Mouse (Mus musculus) MEL (cell line): ENCODE measurements around the gene Zfp689. TPM values are rescaled to one million over a fixed set of nuclear protein-coding genes. Genes with fewer than 3 reads are reported as not detected.

Experiments
- DNase-seq: peaks from one replicate; pipeline ENCODE4 v3.0.0; 2011; ENCODE audit warnings: low read depth, low spot score
- H3K27ac ChIP-seq: 2 replicates; pipeline ENCODE4 v1.5.1; 2012; ENCODE audit warnings: low read depth, mild to moderate bottlenecking, control low read depth, low read length, moderate library complexity; ENCODE audit not compliant: control insufficient read depth
- H3K27me3 ChIP-seq, 2 experiments: fragments of 150-350 bp in 1 of 2; sonication (generic) in 1 of 2; 2 replicates each; pipeline ENCODE4 v1.6.1; 2012; ENCODE audit warnings: low read length in 2 of 2, mild to moderate bottlenecking in 2 of 2, improper control_type of control experiment in 1 of 2, moderate library complexity in 1 of 2; ENCODE audit not compliant: insufficient read depth in 2 of 2, control insufficient read depth in 1 of 2
- H3K36me3 ChIP-seq, 2 experiments: 2 replicates each; pipeline ENCODE4 v1.6.1; 2012 to 2014; ENCODE audit warnings: low read length in 2 of 2, improper control_type of control experiment in 1 of 2, inconsistent platforms in 1 of 2, mild to moderate bottlenecking in 1 of 2; ENCODE audit not compliant: insufficient read depth in 2 of 2, control insufficient read depth in 1 of 2
- H3K4me1 ChIP-seq, 2 experiments: fragments of 150-350 bp in 1 of 2; sonication (generic) in 1 of 2; 2 replicates each; pipeline ENCODE4 v1.6.1; 2012; ENCODE audit warnings: low read length in 2 of 2, improper control_type of control experiment in 1 of 2, mild to moderate bottlenecking in 1 of 2; ENCODE audit not compliant: insufficient read depth in 2 of 2, control insufficient read depth in 1 of 2
- H3K4me3 ChIP-seq, 2 experiments: fragments of 150-350 bp in 1 of 2; sonication (generic) in 1 of 2; 2 replicates each; pipeline ENCODE4 v1.5.1; 2012; ENCODE audit warnings: low read depth in 2 of 2, low read length in 2 of 2, mild to moderate bottlenecking in 2 of 2, moderate library complexity in 2 of 2, control low read depth in 1 of 2, improper control_type of control experiment in 1 of 2; ENCODE audit not compliant: control insufficient read depth in 1 of 2, insufficient read depth in 1 of 2
- H3K79me2 ChIP-seq: 2 replicates; pipeline ENCODE4 v1.6.1; 2012; ENCODE audit warnings: mild to moderate bottlenecking, low read length, moderate library complexity; ENCODE audit not compliant: control insufficient read depth, poor library complexity, insufficient read depth
- H3K9ac ChIP-seq: 2 replicates; pipeline ENCODE4 v1.6.1; 2012; ENCODE audit warnings: low read depth, mild to moderate bottlenecking, control low read depth, low read length, moderate library complexity; ENCODE audit not compliant: control insufficient read depth, poor library complexity, severe bottlenecking
- H3K9me3 ChIP-seq: fragments of 150-350 bp; sonication (generic); replicated peaks from 2 replicates; pipeline ENCODE4 v1.6.1; 2012; ENCODE audit warnings: mild to moderate bottlenecking, low read length, improper control_type of control experiment, moderate library complexity; ENCODE audit not compliant: insufficient read depth
- BHLHE40 ChIP-seq: IDR thresholded peaks from 2 replicates; pipeline ENCODE4 v1.6.1; 2012; ENCODE audit warnings: low read depth, mild to moderate bottlenecking, inconsistent platforms, low read length, improper control_type of control experiment, borderline replicate concordance
- CHD1 ChIP-seq: IDR thresholded peaks from 2 replicates; pipeline ENCODE4 v1.6.1; 2012; ENCODE audit warnings: low read depth, mild to moderate bottlenecking, inconsistent platforms, low read length, improper control_type of control experiment
- CHD2 ChIP-seq: IDR thresholded peaks from 2 replicates; pipeline ENCODE4 v1.6.1; 2011; ENCODE audit warnings: low read length, improper control_type of control experiment
- CTCF ChIP-seq, 3 experiments: IDR thresholded peaks in 2 of 3; conservative IDR thresholded peaks in 1 of 3; 2 replicates each; pipeline ENCODE4 v1.5.1; 2011 to 2012; ENCODE audit warnings: low read length in 3 of 3, low read depth in 2 of 3, mild to moderate bottlenecking in 2 of 3, improper control_type of control experiment in 1 of 3, inconsistent platforms in 1 of 3, mixed read lengths in 1 of 3, moderate library complexity in 1 of 3; ENCODE audit not compliant: control insufficient read depth in 1 of 3, insufficient read depth in 1 of 3, poor library complexity in 1 of 3, severe bottlenecking in 1 of 3
- E2F4 ChIP-seq: IDR thresholded peaks from 2 replicates; pipeline ENCODE4 v1.6.1; 2011; ENCODE audit warnings: low read depth, low read length, improper control_type of control experiment, borderline replicate concordance
- ELF1 ChIP-seq: IDR thresholded peaks from 2 replicates; pipeline ENCODE4 v1.6.1; 2014; ENCODE audit warnings: low read depth, mild to moderate bottlenecking, inconsistent platforms, low read length, improper control_type of control experiment, moderate library complexity
- EP300 ChIP-seq, 2 experiments: IDR thresholded peaks; 2 replicates each; pipeline ENCODE4 v1.6.1; 2011; ENCODE audit warnings: improper control_type of control experiment in 2 of 2, low read length in 2 of 2, low read depth in 1 of 2, mild to moderate bottlenecking in 1 of 2
- ETS1 ChIP-seq: IDR thresholded peaks from 2 replicates; pipeline ENCODE4 v1.6.1; 2012; ENCODE audit warnings: low read depth, mild to moderate bottlenecking, inconsistent platforms, low read length, improper control_type of control experiment, moderate library complexity
- GABPA ChIP-seq: IDR thresholded peaks from 2 replicates; pipeline ENCODE4 v1.6.1; 2012; ENCODE audit warnings: low read depth, mild to moderate bottlenecking, inconsistent platforms, low read length, improper control_type of control experiment, moderate library complexity
- HCFC1 ChIP-seq: IDR thresholded peaks from 2 replicates; pipeline ENCODE4 v1.6.1; 2012; ENCODE audit warnings: low read depth, mild to moderate bottlenecking, inconsistent platforms, low read length, improper control_type of control experiment, moderate library complexity
- KAT2A ChIP-seq: conservative IDR thresholded peaks from 2 replicates; pipeline ENCODE4 v1.6.1; 2012; ENCODE audit warnings: low read depth, low read length, improper control_type of control experiment, inconsistent platforms
- MEF2A ChIP-seq: IDR thresholded peaks from 2 replicates; pipeline ENCODE4 v1.6.1; 2014; ENCODE audit warnings: low read depth, mild to moderate bottlenecking, inconsistent platforms, low read length, improper control_type of control experiment; ENCODE audit not compliant: poor library complexity, insufficient replicate concordance, severe bottlenecking; ENCODE audit errors: extremely low read depth
- MYB ChIP-seq: IDR thresholded peaks from 2 replicates; pipeline ENCODE4 v1.6.1; 2011; ENCODE audit warnings: mild to moderate bottlenecking, low read depth, low read length, improper control_type of control experiment
- NELFE ChIP-seq: IDR thresholded peaks from 2 replicates; pipeline ENCODE4 v1.6.1; 2011; ENCODE audit warnings: low read depth, low read length, improper control_type of control experiment
- POLR2A ChIP-seq, 2 experiments: IDR thresholded peaks; 2 replicates each; pipeline ENCODE4 v1.6.1; 2011 to 2012; ENCODE audit warnings: low read length in 2 of 2, mild to moderate bottlenecking in 2 of 2, control low read depth in 1 of 2, improper control_type of control experiment in 1 of 2, low read depth in 1 of 2, moderate library complexity in 1 of 2; ENCODE audit not compliant: control insufficient read depth in 1 of 2, insufficient read depth in 1 of 2, poor library complexity in 1 of 2
- POLR2AphosphoS2 ChIP-seq: IDR thresholded peaks from 2 replicates; pipeline ENCODE4 v1.6.1; 2011; ENCODE audit warnings: low read length, improper control_type of control experiment
- POLR2AphosphoS5 ChIP-seq: IDR thresholded peaks from 2 replicates; pipeline ENCODE4 v1.6.1; 2012; ENCODE audit warnings: low read depth, borderline replicate concordance, mild to moderate bottlenecking, inconsistent platforms, low read length, moderate library complexity, mixed read lengths
- RAD21 ChIP-seq: IDR thresholded peaks from 2 replicates; pipeline ENCODE4 v1.6.1; 2011; ENCODE audit warnings: mild to moderate bottlenecking, low read depth, low read length, improper control_type of control experiment
- SIN3A ChIP-seq: IDR thresholded peaks from 2 replicates; pipeline ENCODE4 v1.6.1; 2012; ENCODE audit warnings: low read length, improper control_type of control experiment, inconsistent platforms
- SMC3 ChIP-seq: IDR thresholded peaks from 2 replicates; pipeline ENCODE4 v1.6.1; 2011; ENCODE audit warnings: low read depth, low read length, improper control_type of control experiment
- TAL1 ChIP-seq: IDR thresholded peaks from 2 replicates; pipeline ENCODE4 v1.6.1; 2012; ENCODE audit warnings: mild to moderate bottlenecking, inconsistent platforms, low read length, moderate library complexity, mixed read lengths
- UBTF ChIP-seq: IDR thresholded peaks from 2 replicates; pipeline ENCODE4 v1.6.1; 2012; ENCODE audit warnings: low read depth, mild to moderate bottlenecking, inconsistent platforms, low read length, improper control_type of control experiment, moderate library complexity, borderline replicate concordance; ENCODE audit not compliant: insufficient read depth
- USF1 ChIP-seq: IDR thresholded peaks from 2 replicates; pipeline ENCODE4 v1.6.1; 2014; ENCODE audit warnings: low read depth, mild to moderate bottlenecking, inconsistent platforms, low read length, improper control_type of control experiment, moderate library complexity
- USF2 ChIP-seq, 2 experiments: IDR thresholded peaks; 2 replicates each; pipeline ENCODE4 v1.6.1; 2011 to 2012; ENCODE audit warnings: improper control_type of control experiment in 2 of 2, low read length in 2 of 2, borderline replicate concordance in 1 of 2, inconsistent platforms in 1 of 2, low read depth in 1 of 2, mild to moderate bottlenecking in 1 of 2; ENCODE audit not compliant: insufficient read depth in 1 of 2
- ZKSCAN1 ChIP-seq: IDR thresholded peaks from 2 replicates; pipeline ENCODE4 v1.6.1; 2012; ENCODE audit warnings: low read depth, mild to moderate bottlenecking, inconsistent platforms, low read length, improper control_type of control experiment, moderate library complexity
- ZNF384 ChIP-seq: IDR thresholded peaks from 2 replicates; pipeline ENCODE4 v1.6.1; 2012; ENCODE audit warnings: low read depth, mild to moderate bottlenecking, inconsistent platforms, low read length, improper control_type of control experiment
- polyA plus RNA-seq, 2 experiments: library from polyadenylated mRNA; stranded (reverse) in 1 of 2; unstranded in 1 of 2; fragments of >175 nt in 1 of 2; fragments of >200 nt in 1 of 2; gene quantifications; 2 replicates each; pipeline versions ENCODE4 v1.2.1 to v1.2.4; 2012; ENCODE audit warnings: low replicate concordance in 2 of 2, low read depth in 1 of 2; ENCODE audit not compliant: insufficient read length in 2 of 2, insufficient read depth in 1 of 2, missing spikeins in 1 of 2
- total RNA-seq: library from RNA; depleted of rRNA; stranded (reverse); fragments of 300-350 nt; gene quantifications from 2 replicates; pipeline ENCODE4 v1.2.3, GENCODE M21; 2012

The Zfp689 gene
- total and polyA plus RNA-seq, 3 experiments: 4.9 to 7.2 TPM; not detected in 1

- Histone ChIP-seq H3K9me3 (no peaks in the 10 kb centered on the region), H3K79me2 (peaks cover 26% of the 10 kb centered on the region), H3K27me3 (no peaks in the 10 kb centered on the region), H3K4me1 (peaks cover 0 to 15% of the 10 kb centered on the region in 2 experiments; a peak in 3 of 4 replicates), H3K4me3 (peak overlapping the region; percentile 73 to 84), H3K9ac (peak overlapping the region; percentile 84), H3K36me3 (peaks cover 5 to 13% of the 10 kb centered on the region in 2 experiments; a peak in 3 of 4 replicates), H3K27ac (peak overlapping the region; percentile 93)
- TF ChIP-seq ZNF384 (no peak), CHD2 (no peak), MEF2A (no peak), HCFC1 (no peak), NELFE (no peak), ELF1 (no peak), SIN3A (no peak), E2F4 (no peak), TAL1 (no peak), POLR2A (IDR thresholded peaks at IDR 0.05; ENCODE audit: control insufficient read depth in 1 of 2, insufficient read depth in 1 of 2, low read depth in 1 of 2, low read length in 2 of 2, poor library complexity in 1 of 2) (0 out of 4 replicates have a peak, but pooled peaks of 1 of the 2 experiments have one; percentile 30), USF1 (no peak), USF2 (IDR thresholded peaks at IDR 0.05; ENCODE audit: borderline replicate concordance in 1 of 2, insufficient read depth in 1 of 2, low read depth in 1 of 2, low read length in 2 of 2) (no peak), EP300 (IDR thresholded peaks at IDR 0.05; ENCODE audit: low read depth in 1 of 2, low read length in 2 of 2) (0 out of 4 replicates have a peak, but pooled peaks of 1 of the 2 experiments have one; percentile 5), CTCF (IDR thresholded peaks at IDR 0.05 in 2 of 3, conservative IDR thresholded peaks at IDR 0.05 in 1 of 3; ENCODE audit: control insufficient read depth in 1 of 3, insufficient read depth in 1 of 3, low read depth in 2 of 3, low read length in 3 of 3, poor library complexity in 1 of 3, severe bottlenecking in 1 of 3) (no peak), SMC3 (no peak), ZKSCAN1 (no peak), BHLHE40 (no peak), MYB (no peak), POLR2AphosphoS5 (no peak), UBTF (no peak), POLR2AphosphoS2 (no peak), GABPA (no peak), CHD1 (peak; percentile 66; the same call in 1 of the 2 replicates), KAT2A (no peak), RAD21 (no peak), ETS1 (no peak)
- DNase-seq: peak; percentile 30
Measured at GRCm38 (mm10) chr7:127479318-127480225, 30.6 kb upstream of the Zfp689 start.
